Mouse (Mus musculus): ENCODE measurements around the gene Gpbp1l1.

Gpbp1l1 gene

DNA sequence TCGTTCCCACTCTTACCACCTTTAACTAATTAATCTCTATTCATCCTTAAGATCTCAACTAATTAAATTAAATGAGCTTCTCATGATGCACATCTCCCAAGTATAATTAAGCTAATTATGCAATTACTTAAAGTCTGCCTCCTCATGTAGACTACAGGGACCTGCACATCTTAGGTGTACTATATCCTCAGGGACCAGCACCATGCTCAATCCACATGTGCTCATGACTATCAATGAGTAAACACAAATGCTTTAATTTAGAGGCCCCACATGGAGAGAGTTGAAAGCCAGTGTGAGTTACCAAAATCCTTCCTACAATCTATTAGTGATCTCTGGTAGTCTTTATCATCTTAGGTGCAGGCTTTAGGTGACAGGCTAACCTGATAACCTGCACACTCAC, 77.7 kb downstream of the Gpbp1l1 start:
- no peak for DNase-seq (ENCODE audit: low read depth, low spot score)

- no peak for DNase-seq (ENCODE audit: low read depth, low spot score)
Observed at GRCm38 (mm10) chr4:116638821-116639220, 81.4 kb downstream of the Gpbp1l1 start.

- no peak for DNase-seq (ENCODE audit: low read depth, low spot score)
Observed at GRCm38 (mm10) chr4:116642071-116642470, 84.6 kb downstream of the Gpbp1l1 start.
